14 mouse cellular contexts compared by ENCODE assay signal in genomic region chr4:70499285-70499684, GRCm38 (mm10). TPM values are rescaled to one million over a fixed set of nuclear protein-coding genes. Genes with fewer than 3 reads are reported as not detected.
DNase-seq lines count a peak whose midpoint lies in the region; ATAC-seq lines count a peak whose summit lies in the region.
"Had no signal": no experiment of that assay in that cellular context is flagged by ENCODE, and none has a peak within 500 bp of the region (broad histone marks: within the 10 kb centered on the region; RNA-seq: fewer than 3 reads in every experiment).

No protein-coding gene starts in this region.

- no peak overlapping the region for H3K9ac ChIP-seq in forebrain, embryonic 16.5 days (replicated peaks; ENCODE audit: low read depth, low read length)
- no peak overlapping the region for H3K9ac ChIP-seq in forebrain, embryonic 11.5 days (ENCODE audit: low read length)
- H3K9ac ChIP-seq: hindbrain, embryonic 15.5 days; liver, embryonic 13.5 days had no signal

- peak; percentile 66; the same call in 1 of the 2 replicates for ATAC-seq in forebrain, embryonic 16.5 days
- no peak for ATAC-seq in forebrain, embryonic 11.5 days (replicated peaks; ENCODE audit: low FRiP score)
- peak; percentile 90 for ATAC-seq in frontal cortex, adult (ENCODE audit: low TSS enrichment)
- no peak for ATAC-seq in erythroblast, adult 5-6 weeks (replicated peaks; ENCODE audit: low FRiP score, poor library complexity, severe bottlenecking)
- ATAC-seq in megakaryocyte progenitor cell, adult 5-6 weeks (replicated peaks; ENCODE audit: poor library complexity): no peak
- ATAC-seq: Patski had no signal

- no peak overlapping the region for H3K4me3 ChIP-seq in forebrain, embryonic 16.5 days (replicated peaks; ENCODE audit: low read length)
- no peak overlapping the region for H3K4me3 ChIP-seq in forebrain, embryonic 11.5 days (ENCODE audit: low read depth, low read length)
- H3K4me3 ChIP-seq: heart, embryonic 10.5 days; hindbrain, embryonic 15.5 days; liver, embryonic 13.5 days had no signal

- H3K27me3 ChIP-seq in forebrain, embryonic 16.5 days (replicated peaks; ENCODE audit: control insufficient read depth, insufficient read depth, low read length): no peaks in the 10 kb centered on the region
- no peaks in the 10 kb centered on the region for H3K27me3 ChIP-seq in forebrain, embryonic 11.5 days (ENCODE audit: control insufficient read depth, insufficient read depth, low read length)
- H3K27me3 ChIP-seq: hindbrain, embryonic 15.5 days; liver, embryonic 13.5 days; Patski had no signal

- H3K27ac ChIP-seq in forebrain, embryonic 16.5 days (ENCODE audit: low read length): peak overlapping the region; percentile 23; the same call in 1 of the 2 replicates
- H3K27ac ChIP-seq in forebrain, embryonic 11.5 days (ENCODE audit: low read depth, low read length): no peak overlapping the region
- H3K27ac ChIP-seq: heart, embryonic 10.5 days; hindbrain, embryonic 15.5 days; liver, embryonic 13.5 days had no signal

- intact Hi-C loops in left cerebral cortex, postnatal 14 days (cut with DNase I): no loop called here
- intact Hi-C loops in heart, postnatal 36 days (cut with DNase I): no loop called here

- H3K4me2 ChIP-seq in forebrain, embryonic 16.5 days (ENCODE audit: low read length): no peak overlapping the region
- H3K4me2 ChIP-seq in forebrain, embryonic 11.5 days (ENCODE audit: low read depth, low read length, severe bottlenecking): no peak overlapping the region
- H3K4me2 ChIP-seq: hindbrain, embryonic 15.5 days; liver, embryonic 13.5 days had no signal

- WGBS in forebrain, embryonic 16.5 days: 54% methylated on average over 3 of the region's 3 CpGs
- 91% methylated on average over 3 of the region's 3 CpGs for WGBS in forebrain, embryonic 11.5 days

- H3K36me3 ChIP-seq in forebrain, embryonic 16.5 days (ENCODE audit: control insufficient read depth, insufficient read depth): no peaks in the 10 kb centered on the region
- H3K36me3 ChIP-seq in forebrain, embryonic 11.5 days (ENCODE audit: control insufficient read depth, insufficient read depth, low read length): no peaks in the 10 kb centered on the region
- H3K36me3 ChIP-seq: heart, embryonic 10.5 days; hindbrain, embryonic 15.5 days; liver, embryonic 13.5 days had no signal

- peaks cover 7% of the 10 kb centered on the region for H3K4me1 ChIP-seq in forebrain, embryonic 16.5 days (replicated peaks; ENCODE audit: control insufficient read depth, insufficient read depth, low read length)
- no peaks in the 10 kb centered on the region for H3K4me1 ChIP-seq in forebrain, embryonic 11.5 days (replicated peaks; ENCODE audit: control insufficient read depth, insufficient read depth, low read length)
- H3K4me1 ChIP-seq: heart, embryonic 10.5 days; liver, embryonic 13.5 days had no signal

- no peaks in the 10 kb centered on the region for H3K9me3 ChIP-seq in forebrain, embryonic 16.5 days (ENCODE audit: control insufficient read depth, low read length)
- no peaks in the 10 kb centered on the region for H3K9me3 ChIP-seq in forebrain, embryonic 11.5 days (ENCODE audit: control insufficient read depth, low read length)
- H3K9me3 ChIP-seq: heart, embryonic 10.5 days; hindbrain, embryonic 15.5 days; liver, embryonic 13.5 days had no signal

- DNase-seq in forebrain, embryonic 11.5 days (ENCODE audit: low spot score): no peak
- peak; percentile 53 for DNase-seq in adipocyte (ENCODE audit: low spot score)
- peak; percentile 61 to 77 for DNase-seq in left cerebral cortex, postnatal 14 days (ENCODE audit: low spot score in 2 of 2)
- no peak for DNase-seq in heart, postnatal 36 days
- DNase-seq: adrenal gland, postnatal 36 days; kidney, postnatal 36 days; liver, embryonic 13.5 days had no signal

RNA-seq across cellular contexts. Expression of gene Megf9, which starts 35.5 kb away (rescaled TPM):
- polyA plus RNA-seq in forebrain, embryonic 16.5 days (2015; fragmentation: Nextera tagmentation; extraction: Ambion mirVana): 32.0 and 38.4 TPM in 2 replicates
- polyA plus RNA-seq in forebrain, embryonic 11.5 days (2014; fragmentation: Nextera tagmentation; extraction: Ambion mirVana): 28.2 and 29.3 TPM in 2 replicates
- 10 to 100 TPM; 88.7 to 91.3 TPM for total RNA-seq in left cerebral cortex, postnatal 14 days (2021)
- total RNA-seq in erythroblast, adult 5-6 weeks (2015; ENCODE audit: low replicate concordance): 21.1 and 21.9 TPM in 2 replicates
- total RNA-seq in erythroblast, adult 5-6 weeks (2017; ENCODE audit: low replicate concordance): 7.0 and 10.0 TPM in 2 replicates
- total RNA-seq in megakaryocyte progenitor cell, adult 5-6 weeks (2015): 20.1 and 25.3 TPM in 2 replicates
- total RNA-seq in megakaryocyte progenitor cell, adult 5-6 weeks (2017): 9.2 and 10.9 TPM in 2 replicates
- total RNA-seq in heart, postnatal 36 days (2021): 10 to 100 TPM; 12.7 to 14.4 TPM

Comparison
In these comparisons a context has a peak if more than half of its experiments do, and no peak if none do; other contexts are left out.
1. ATAC-seq: peak in forebrain, embryonic 16.5 days (single experiment) and frontal cortex, adult (single experiment); none in forebrain, embryonic 11.5 days (single experiment), erythroblast, adult 5-6 weeks (single experiment) and megakaryocyte progenitor cell, adult 5-6 weeks (single experiment).
2. DNase-seq: peak in adipocyte (single experiment) and left cerebral cortex, postnatal 14 days (2 of 2); none in forebrain, embryonic 11.5 days (single experiment) and heart, postnatal 36 days (0 of 2).